Mouse (Mus musculus): ENCODE data around the gene Sav1. TPM values are rescaled to one million over a fixed set of nuclear protein-coding genes. Genes with fewer than 3 reads are reported as not detected.

The Sav1 gene
- polyA plus RNA-seq, 2 experiments, result 11.0 to 57.2 TPM

GRCm38 (mm10) chr12:69963141-69963540 lies 23.7 kb downstream of the Sav1 start:
- WGBS, result 82% methylated on average over 6 of the region's 6 CpGs
- Histone ChIP-seq H3K36me3 (ENCODE audit: control insufficient read depth, insufficient read depth, low read length) (peaks cover 69% of the 10 kb centered on the region), H3K4me1 (ENCODE audit: control insufficient read depth, insufficient read depth, low read length) (no peaks in the 10 kb centered on the region)

GRCm38 (mm10) chr12:69962468-69962867 lies 24.3 kb downstream of the Sav1 start:
- 67% methylated on average over 4 of the region's 4 CpGs for WGBS
- TF ChIP-seq POLR2A (IDR thresholded peaks at IDR 0.05; ENCODE audit: borderline replicate concordance, extremely low read depth, insufficient read depth, insufficient read length), result no peak
- no peaks in the 10 kb centered on the region for H3K27me3 ChIP-seq (ENCODE audit: control insufficient read depth, insufficient read depth, low read length)
- H3K9ac ChIP-seq (ENCODE audit: low read depth, low read length, severe bottlenecking), result no peak overlapping the region
- H3K4me2 ChIP-seq (replicated peaks; ENCODE audit: low read depth, low read length, severe bottlenecking), result no peak overlapping the region
- no peak overlapping the region for H3K4me3 ChIP-seq (replicated peaks; ENCODE audit: low read length)
- H3K36me3 ChIP-seq (ENCODE audit: control insufficient read depth, insufficient read depth, low read length), result peaks cover 62% of the 10 kb centered on the region
- DNase-seq (ENCODE audit: low spot score) (peak; percentile 11), ATAC-seq (ENCODE audit: low FRiP score, low read depth) (no peak)
- H3K4me1 ChIP-seq (ENCODE audit: control insufficient read depth, insufficient read depth, low read length), result no peaks in the 10 kb centered on the region
- no peaks in the 10 kb centered on the region for H3K9me3 ChIP-seq (ENCODE audit: control insufficient read depth, low read length)
- H3K27ac ChIP-seq (replicated peaks; ENCODE audit: low read depth, low read length), result no peak overlapping the region

More at GRCm38 (mm10) chr12:69963141-69963540, 23.7 kb downstream of the Sav1 start:
- no peak overlapping the region for H3K27ac ChIP-seq (replicated peaks; ENCODE audit: low read depth, low read length)
- H3K9me3 ChIP-seq (ENCODE audit: control insufficient read depth, low read length), result no peaks in the 10 kb centered on the region
- H3K4me2 ChIP-seq (replicated peaks; ENCODE audit: low read depth, low read length, severe bottlenecking), result no peak overlapping the region
- DNase-seq (ENCODE audit: low spot score) (no peak), ATAC-seq (ENCODE audit: low FRiP score, low read depth) (no peak)
- no peak overlapping the region for H3K9ac ChIP-seq (ENCODE audit: low read depth, low read length, severe bottlenecking)
- H3K4me3 ChIP-seq (replicated peaks; ENCODE audit: low read length), result no peak overlapping the region
- no peaks in the 10 kb centered on the region for H3K27me3 ChIP-seq (ENCODE audit: control insufficient read depth, insufficient read depth, low read length)
- TF ChIP-seq POLR2A (IDR thresholded peaks at IDR 0.05; ENCODE audit: borderline replicate concordance, extremely low read depth, insufficient read depth, insufficient read length), result no peak

GRCm38 (mm10) chr12:69957378-69957777 lies 29.4 kb downstream of the Sav1 start:
- Histone ChIP-seq H3K27me3 (ENCODE audit: control insufficient read depth, insufficient read depth, low read length) (no peaks in the 10 kb centered on the region), H3K9ac (ENCODE audit: low read depth, low read length, severe bottlenecking) (no peak overlapping the region), H3K9me3 (ENCODE audit: control insufficient read depth, low read length) (no peaks in the 10 kb centered on the region), H3K36me3 (ENCODE audit: control insufficient read depth, insufficient read depth, low read length) (peaks cover 22% of the 10 kb centered on the region), H3K4me3 (replicated peaks; ENCODE audit: low read length) (no peak overlapping the region), H3K4me1 (ENCODE audit: control insufficient read depth, insufficient read depth, low read length) (no peaks in the 10 kb centered on the region), H3K27ac (replicated peaks; ENCODE audit: low read depth, low read length) (no peak overlapping the region), H3K4me2 (replicated peaks; ENCODE audit: low read depth, low read length, severe bottlenecking) (no peak overlapping the region)
- DNase-seq (ENCODE audit: low spot score) (no peak), ATAC-seq (ENCODE audit: low FRiP score, low read depth) (no peak)
- WGBS, result 70% methylated on average over 2 of the region's 2 CpGs
- TF ChIP-seq POLR2A (IDR thresholded peaks at IDR 0.05; ENCODE audit: borderline replicate concordance, extremely low read depth, insufficient read depth, insufficient read length), result no peak

GRCm38 (mm10) chr12:69947502-69947901 lies 39.3 kb downstream of the Sav1 start:
- H3K36me3 ChIP-seq (ENCODE audit: control insufficient read depth, insufficient read depth, low read length), result no peaks in the 10 kb centered on the region
- H3K4me1 ChIP-seq (ENCODE audit: control insufficient read depth, insufficient read depth, low read length), result no peaks in the 10 kb centered on the region
- H3K9me3 ChIP-seq (ENCODE audit: control insufficient read depth, low read length), result no peaks in the 10 kb centered on the region
- 63% methylated on average over 3 of the region's 3 CpGs for WGBS
- H3K4me2 ChIP-seq (replicated peaks; ENCODE audit: low read depth, low read length, severe bottlenecking), result no peak overlapping the region
- no peak overlapping the region for H3K4me3 ChIP-seq (replicated peaks; ENCODE audit: low read length)
- H3K27ac ChIP-seq (replicated peaks; ENCODE audit: low read depth, low read length), result no peak overlapping the region
- DNase-seq (ENCODE audit: low spot score) (no peak), ATAC-seq (ENCODE audit: low FRiP score, low read depth) (no peak)
- no peak overlapping the region for H3K9ac ChIP-seq (ENCODE audit: low read depth, low read length, severe bottlenecking)
- H3K27me3 ChIP-seq (ENCODE audit: control insufficient read depth, insufficient read depth, low read length), result no peaks in the 10 kb centered on the region
- no peak for TF ChIP-seq POLR2A (IDR thresholded peaks at IDR 0.05; ENCODE audit: borderline replicate concordance, extremely low read depth, insufficient read depth, insufficient read length)

GRCm38 (mm10) chr12:69945861-69946260 lies 40.9 kb downstream of the Sav1 start:
- H3K9ac ChIP-seq (ENCODE audit: low read depth, low read length, severe bottlenecking), result no peak overlapping the region
- 94% methylated on average over 5 of the region's 5 CpGs for WGBS
- no peak overlapping the region for H3K27ac ChIP-seq (replicated peaks; ENCODE audit: low read depth, low read length)
- TF ChIP-seq POLR2A (IDR thresholded peaks at IDR 0.05; ENCODE audit: borderline replicate concordance, extremely low read depth, insufficient read depth, insufficient read length), result no peak
- DNase-seq (ENCODE audit: low spot score), result no peak
- no peak overlapping the region for H3K4me2 ChIP-seq (replicated peaks; ENCODE audit: low read depth, low read length, severe bottlenecking)
- H3K4me3 ChIP-seq (replicated peaks; ENCODE audit: low read length), result no peak overlapping the region
- no peaks in the 10 kb centered on the region for H3K36me3 ChIP-seq (ENCODE audit: control insufficient read depth, insufficient read depth, low read length)
- no peak for ATAC-seq (ENCODE audit: low FRiP score, low read depth)
- no peaks in the 10 kb centered on the region for H3K9me3 ChIP-seq (ENCODE audit: control insufficient read depth, low read length)
- H3K4me1 ChIP-seq (ENCODE audit: control insufficient read depth, insufficient read depth, low read length), result no peaks in the 10 kb centered on the region
- no peaks in the 10 kb centered on the region for H3K27me3 ChIP-seq (ENCODE audit: control insufficient read depth, insufficient read depth, low read length)

All from limb, embryonic 14.5 days (tissue).